Mouse (Mus musculus): Measurements from ENCODE around the gene Fam185a. TPM values are rescaled to one million over a fixed set of nuclear protein-coding genes. Genes with fewer than 3 reads are reported as not detected.

The Fam185a gene
- total RNA-seq, 1 experiment from 2014 or later = 7.6 TPM

DNA sequence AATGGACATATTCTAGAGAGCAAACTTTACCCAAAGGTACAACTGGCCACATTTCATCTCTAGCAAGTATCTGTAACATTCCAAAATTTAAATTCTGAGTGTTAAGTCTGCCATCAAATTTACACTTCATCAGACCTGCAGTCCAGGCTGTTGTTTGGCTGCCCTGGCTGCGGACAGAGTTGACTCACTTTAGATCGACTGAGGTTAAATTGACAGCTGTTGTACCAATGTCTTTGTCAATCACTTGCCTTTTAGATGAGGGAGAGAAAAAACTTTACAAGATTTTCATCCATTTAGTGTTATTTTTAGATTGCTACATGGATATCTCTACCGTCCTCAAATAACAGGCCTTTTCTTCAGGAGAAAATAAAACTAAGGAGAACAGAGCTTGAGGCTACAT, 94.4 kb downstream of the Fam185a start:
- ATAC-seq (ENCODE audit: extremely low read depth, insufficient number of reproducible peaks, low FRiP score, poor library complexity, severe bottlenecking) = no peak

DNA sequence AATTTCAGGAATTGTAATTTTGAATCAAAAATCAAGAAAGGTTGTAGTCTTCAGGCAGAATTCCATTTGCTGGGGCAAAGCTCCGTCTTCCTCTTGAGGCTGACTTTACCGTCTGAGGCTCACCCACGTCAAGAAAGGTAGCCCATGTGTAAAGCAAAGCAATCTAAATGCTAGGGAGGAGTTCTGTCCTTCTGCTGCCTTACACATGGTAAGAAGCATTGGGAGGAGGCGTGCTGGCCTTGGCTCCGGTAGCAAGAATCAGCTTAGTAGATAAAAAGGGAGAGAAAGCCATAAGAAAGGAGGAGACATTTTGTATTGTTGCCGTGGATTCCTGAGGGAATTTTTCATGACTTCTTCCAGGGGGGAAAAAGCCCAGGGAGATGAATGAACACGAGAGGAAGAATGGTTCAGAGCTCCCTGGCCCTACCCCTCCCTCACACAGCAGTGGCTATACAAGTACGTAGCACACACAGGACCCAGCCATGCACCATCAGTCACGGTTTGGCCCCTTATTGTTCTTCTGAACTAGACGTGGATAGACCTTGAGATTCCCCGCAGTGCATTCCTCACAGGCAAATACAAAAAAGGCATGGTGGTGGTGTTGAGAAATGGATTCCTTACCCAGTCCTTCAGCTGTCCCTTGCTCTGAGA, 102.2 kb downstream of the Fam185a start:
- no peak for ATAC-seq (ENCODE audit: extremely low read depth, insufficient number of reproducible peaks, low FRiP score, poor library complexity, severe bottlenecking)

DNA sequence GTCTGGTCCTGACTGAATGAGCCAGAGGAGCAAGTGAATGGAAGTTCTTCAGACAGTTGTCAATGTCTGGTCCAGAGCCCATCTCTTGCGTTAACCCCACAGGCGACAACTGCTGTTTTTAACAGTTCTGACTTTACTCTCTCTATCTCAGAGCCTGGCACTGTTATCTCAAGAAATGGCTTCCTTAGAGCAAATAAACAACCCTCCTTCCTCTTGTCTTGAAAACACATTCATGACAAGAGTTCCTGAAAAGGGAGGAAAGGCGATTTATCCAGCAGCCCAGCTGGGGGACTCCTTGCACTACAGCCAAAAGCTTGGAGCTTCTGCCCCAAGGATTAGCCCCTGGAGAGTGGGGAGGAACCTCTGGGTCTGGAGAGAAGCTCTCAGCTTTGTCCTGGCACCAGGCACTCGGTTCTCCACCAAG, 102.7 kb downstream of the Fam185a start:
- no peak for ATAC-seq (ENCODE audit: extremely low read depth, insufficient number of reproducible peaks, low FRiP score, poor library complexity, severe bottlenecking)

DNA sequence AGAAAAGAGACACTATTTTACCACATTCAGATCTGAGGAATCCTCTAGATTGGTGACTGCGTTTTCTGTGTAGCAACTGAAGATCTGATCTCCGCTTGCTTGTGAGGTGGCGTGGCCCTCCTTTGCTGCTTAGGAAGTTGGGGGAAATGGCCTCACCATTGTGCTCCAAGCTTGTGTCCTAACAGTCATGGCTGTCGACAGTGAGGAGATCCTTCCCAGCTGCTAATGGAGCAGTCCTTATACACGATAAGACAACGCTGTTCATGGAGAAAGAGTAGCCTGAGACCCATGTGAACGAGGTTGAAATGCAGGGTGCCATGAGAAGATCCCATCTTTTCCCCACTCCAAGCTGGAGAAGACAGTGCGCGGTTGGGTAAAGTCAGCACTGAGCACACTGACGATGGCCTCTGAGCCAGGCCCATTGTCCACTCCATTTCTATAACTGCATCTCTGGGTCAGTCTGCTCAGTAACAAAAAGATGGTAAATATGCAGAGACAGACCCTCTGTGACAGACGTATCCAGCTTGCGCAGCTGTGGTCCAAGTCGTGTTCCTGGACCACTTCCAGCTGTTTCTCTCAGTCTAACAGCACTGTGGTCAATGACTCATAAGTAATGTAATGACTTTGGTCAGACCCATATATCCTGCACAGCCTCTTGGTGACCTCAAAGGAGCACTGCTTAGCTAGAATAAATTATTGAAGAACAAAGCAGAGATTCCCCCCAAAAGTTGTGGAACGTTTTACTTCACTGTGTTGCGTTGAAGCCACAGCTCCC, 103.5 kb downstream of the Fam185a start:
- no peak for ATAC-seq (ENCODE audit: extremely low read depth, insufficient number of reproducible peaks, low FRiP score, poor library complexity, severe bottlenecking)

DNA sequence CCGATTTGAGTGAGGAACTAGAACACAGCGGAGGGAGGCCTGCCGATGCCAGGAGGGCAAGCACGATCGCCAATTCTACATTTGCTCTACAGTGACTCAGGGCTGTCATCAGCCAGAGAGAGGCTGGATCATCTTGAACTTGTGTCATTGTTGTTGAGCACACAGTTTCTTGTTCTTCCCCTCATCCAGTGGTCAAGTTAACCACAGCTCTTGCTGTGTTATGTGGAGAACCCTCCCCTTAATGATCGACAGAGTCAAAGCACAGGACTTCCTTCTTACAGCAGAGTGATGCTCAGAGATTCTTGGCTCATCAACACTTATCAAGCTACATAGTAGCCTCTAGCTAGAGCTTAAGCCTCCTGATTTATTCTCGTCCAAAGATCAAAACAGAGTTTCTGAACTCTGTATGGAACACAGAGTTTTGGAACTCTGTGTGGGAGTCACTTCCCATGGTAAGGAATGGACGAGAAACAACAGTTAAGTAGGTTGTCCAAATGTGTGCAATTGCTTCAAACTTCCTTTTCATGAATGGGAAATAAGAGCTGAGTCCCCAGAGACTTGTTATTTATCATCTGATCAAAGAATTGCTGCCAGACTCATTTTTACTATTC, 104.5 kb downstream of the Fam185a start:
- no peak for ATAC-seq (ENCODE audit: extremely low read depth, insufficient number of reproducible peaks, low FRiP score, poor library complexity, severe bottlenecking)

Other genes starting within 250 kb of the Fam185a start
- gene Gsap, start 238.7 kb upstream of the Fam185a start, total RNA-seq (2017) = 72.9 and 74.7 TPM in 2 replicates
- 727 and 731 TPM in 2 replicates for gene Fgl2, start 52.3 kb upstream of the Fam185a start, total RNA-seq (2017)
- gene Ccdc146, start 281 bp upstream of the Fam185a start, total RNA-seq (2017) = 15.7 and 17.1 TPM in 2 replicates
- not detected in 2 replicates for gene Lrrc17, start 118.6 kb downstream of the Fam185a start, total RNA-seq (2017)
- gene Fbxl13, start 220.7 kb downstream of the Fam185a start, total RNA-seq (2017) = not detected in 2 replicates
- gene Armc10, start 220.9 kb downstream of the Fam185a start, total RNA-seq (2017) = 39.9 and 42.7 TPM in 2 replicates